Mouse (Mus musculus): Measurements from ENCODE around the gene Laptm5.

Gene Laptm5

GRCm38 (mm10) chr4:130920951-130921693, 8.2 kb downstream of the Laptm5 start:
- DNase-seq (ENCODE audit: low spot score) = no peak

DNA sequence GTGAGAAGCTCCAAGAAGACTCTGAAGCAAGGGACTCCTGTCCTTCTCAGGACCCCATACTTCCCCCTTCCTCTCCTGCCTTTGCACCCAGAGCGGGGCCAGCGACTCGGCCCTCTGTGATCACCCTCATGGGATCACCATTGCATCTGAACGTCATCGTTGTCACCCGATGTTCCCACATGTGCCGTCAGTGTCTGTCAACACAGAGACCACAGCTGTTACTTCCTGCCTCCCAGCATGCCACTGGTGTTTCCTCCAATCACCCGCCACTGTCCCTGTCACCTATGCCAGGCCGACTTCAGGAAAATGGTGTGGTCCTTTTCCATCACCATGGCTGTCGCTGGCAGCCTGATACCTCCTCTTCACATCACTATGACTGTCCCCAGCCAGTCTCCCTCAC, 9.1 kb downstream of the Laptm5 start:
- no peak for DNase-seq (ENCODE audit: low spot score)

DNA sequence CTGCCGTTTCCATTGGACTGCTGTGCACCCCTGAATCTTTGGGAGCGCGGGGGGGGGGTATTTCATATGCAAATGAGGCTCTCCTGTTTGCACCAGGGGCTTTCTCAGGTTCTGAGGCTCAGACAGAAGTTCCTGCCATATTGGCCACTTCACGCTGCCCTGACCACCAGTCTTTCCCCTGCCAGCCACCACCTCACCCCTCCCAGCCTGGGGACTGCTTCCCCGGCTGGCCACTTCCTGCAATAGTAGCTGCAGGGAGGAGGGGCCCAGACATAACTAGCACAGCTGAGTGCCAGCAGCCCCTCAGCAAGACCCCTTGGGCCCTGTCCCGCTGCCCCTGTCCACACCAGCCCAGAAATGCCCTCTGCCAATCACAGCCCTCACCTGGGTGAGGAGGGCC, 13.3 kb downstream of the Laptm5 start:
- no peak for DNase-seq (ENCODE audit: low spot score)

- DNase-seq (ENCODE audit: low spot score) = no peak
Measured at GRCm38 (mm10) chr4:130927821-130928220, 14.9 kb downstream of the Laptm5 start.

GRCm38 (mm10) chr4:130942644-130943043, 29.7 kb downstream of the Laptm5 start:
- DNase-seq (ENCODE audit: low spot score) = no peak

DNA sequence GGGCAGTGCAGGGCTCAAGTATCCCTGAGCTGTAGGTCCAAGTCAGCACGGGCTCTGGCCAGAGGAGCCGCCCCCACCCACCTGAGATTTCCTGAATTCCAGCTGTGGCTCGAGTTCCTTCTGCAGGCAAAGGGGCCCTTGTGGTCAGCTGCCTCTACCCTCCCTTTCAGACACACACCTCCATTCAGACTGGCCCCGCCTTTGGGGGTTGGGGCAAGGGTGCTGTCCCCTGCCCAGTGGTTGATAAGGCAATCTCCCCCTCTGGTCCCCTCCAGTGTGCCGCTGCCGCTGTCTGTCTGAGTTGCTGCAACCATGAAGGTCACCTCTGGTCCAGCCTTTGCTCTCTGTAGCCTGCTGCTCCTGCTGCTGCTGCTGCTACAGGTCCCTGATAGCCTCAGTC, 31.2 kb downstream of the Laptm5 start, which contains the start of gene Matn1:
Gene Matn1, plus strand, starts transcription at position 274 of the 400 bp plus-strand sequence.
- DNase-seq (ENCODE audit: low spot score) = no peak

DNA sequence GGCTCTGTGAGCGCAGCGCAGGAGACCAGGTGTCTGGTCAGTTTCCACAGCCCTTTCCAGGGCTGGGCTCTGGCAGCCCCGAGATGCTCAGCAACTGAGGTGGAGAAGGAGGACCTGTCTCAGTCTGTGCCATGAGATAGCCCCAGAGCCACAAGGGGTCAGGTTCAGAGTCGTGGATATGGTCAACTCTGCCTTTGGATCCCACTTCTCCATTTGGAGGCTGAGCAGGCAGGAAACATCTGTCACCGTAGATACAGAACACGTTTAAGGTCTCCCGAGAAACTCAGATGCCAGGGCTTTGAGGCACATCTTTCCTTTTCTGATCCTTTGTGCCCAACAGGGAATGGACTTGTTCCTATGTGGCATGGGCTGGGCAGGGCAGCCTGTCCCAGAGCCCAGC, 31.9 kb downstream of the Laptm5 start:
- DNase-seq (ENCODE audit: low spot score) = no peak

DNA sequence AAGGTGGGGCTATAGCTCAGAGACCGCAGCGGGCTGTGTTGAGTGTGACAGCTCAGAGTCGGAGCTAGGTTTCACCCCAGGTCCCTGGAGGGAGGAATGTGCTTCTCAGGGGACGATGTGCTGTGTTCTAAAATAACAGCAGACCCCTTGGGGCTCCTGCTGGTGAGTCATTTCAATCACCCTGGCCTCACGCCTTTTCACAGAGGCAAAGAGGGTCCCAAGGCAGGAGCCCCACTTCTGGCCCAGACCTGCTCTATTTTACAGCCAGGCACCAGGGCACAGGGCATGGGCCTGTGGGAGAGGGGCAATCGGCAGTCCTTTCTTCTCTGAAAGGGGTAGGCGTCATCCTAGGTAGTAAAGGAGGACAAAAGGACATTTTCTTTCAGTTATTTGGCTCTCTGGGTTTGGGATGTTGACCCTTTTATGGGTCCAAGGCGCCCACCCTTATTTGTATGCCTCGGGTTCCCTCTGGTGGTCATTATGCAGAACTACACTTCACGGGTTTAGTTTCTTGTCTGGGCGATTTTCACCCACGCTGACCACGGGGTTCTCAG, 34.2 kb downstream of the Laptm5 start:
- DNase-seq (ENCODE audit: low spot score) = peak; percentile 23

DNA sequence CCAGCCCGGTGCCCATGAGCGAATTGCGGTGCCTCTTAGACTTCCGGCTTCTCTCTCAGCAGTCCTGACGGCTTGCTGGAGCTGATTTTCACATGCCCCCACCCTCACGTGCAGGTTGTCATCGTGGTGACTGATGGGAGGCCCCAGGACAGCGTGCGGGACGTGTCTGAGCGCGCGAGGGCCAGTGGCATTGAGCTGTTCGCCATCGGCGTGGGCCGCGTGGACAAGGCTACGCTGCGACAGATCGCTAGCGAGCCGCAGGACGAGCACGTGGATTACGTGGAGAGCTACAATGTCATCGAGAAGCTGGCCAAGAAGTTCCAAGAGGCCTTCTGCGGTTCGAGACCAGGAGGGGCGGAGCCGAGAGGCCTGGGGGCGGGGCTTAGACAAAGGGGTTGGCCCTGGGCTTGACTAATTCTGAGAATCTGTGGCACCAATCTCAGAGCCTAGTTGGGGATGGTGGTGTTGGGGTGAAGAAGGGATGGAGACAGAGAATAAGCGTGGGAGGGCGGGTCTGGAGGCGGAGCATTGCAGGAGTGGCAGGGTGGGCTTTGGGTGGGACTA, 37.0 kb downstream of the Laptm5 start:
- DNase-seq (ENCODE audit: low spot score) = no peak

- DNase-seq (ENCODE audit: low spot score) = peak; percentile 23
Measured at GRCm38 (mm10) chr4:130952531-130952930, 39.6 kb downstream of the Laptm5 start.

- no peak for DNase-seq (ENCODE audit: low spot score)
Measured at GRCm38 (mm10) chr4:130957156-130957555, 44.2 kb downstream of the Laptm5 start.

DNA sequence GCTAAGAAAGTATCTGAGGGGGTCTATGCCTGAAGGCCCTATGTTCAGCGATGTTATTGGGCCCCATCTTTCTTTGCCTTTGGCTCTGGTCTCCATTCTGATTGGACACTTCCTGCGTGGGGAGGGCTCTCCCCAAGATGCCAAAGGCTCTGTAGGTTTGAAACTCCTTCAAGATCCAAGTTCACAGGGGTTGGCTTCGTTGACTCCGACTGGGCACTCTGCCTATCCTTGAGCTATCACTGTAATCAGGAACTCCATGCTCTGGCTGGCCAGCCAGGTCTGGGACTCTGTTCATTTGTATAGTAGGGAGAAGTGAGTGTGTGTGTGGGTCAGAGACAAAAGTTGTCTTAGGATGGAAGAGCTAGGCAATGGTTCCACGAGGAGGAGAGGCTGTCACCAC, 45.9 kb downstream of the Laptm5 start:
- DNase-seq (ENCODE audit: low spot score) = no peak

DNA sequence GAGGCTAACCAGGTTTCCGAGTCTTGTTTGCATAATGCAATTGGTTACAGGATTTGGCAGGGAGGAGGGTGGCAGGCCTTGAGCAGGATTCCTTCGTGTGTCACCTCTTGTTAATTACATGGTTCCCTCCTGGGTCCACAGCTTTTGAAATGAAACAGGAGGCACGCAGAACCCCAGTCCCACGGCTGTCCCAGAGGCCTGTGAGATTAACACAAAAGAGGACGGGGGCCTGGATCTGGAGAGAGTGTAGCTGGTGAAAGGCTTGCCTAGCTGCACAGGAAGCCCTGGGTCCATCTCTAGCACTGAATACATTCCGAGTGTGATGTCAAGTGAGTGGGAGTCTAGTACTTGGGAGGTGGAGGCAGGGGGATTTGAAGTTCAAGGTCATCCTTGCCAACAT, 46.8 kb downstream of the Laptm5 start:
- DNase-seq (ENCODE audit: low spot score) = no peak

- peak; percentile 86 for DNase-seq (ENCODE audit: low spot score)
Measured at GRCm38 (mm10) chr4:130960118-130960734, 47.3 kb downstream of the Laptm5 start.

GRCm38 (mm10) chr4:130971278-130971677, 58.4 kb downstream of the Laptm5 start:
- DNase-seq (ENCODE audit: low spot score) = no peak

- DNase-seq (ENCODE audit: low spot score) = no peak
Measured at GRCm38 (mm10) chr4:130972421-130972829, 59.5 kb downstream of the Laptm5 start.

DNA sequence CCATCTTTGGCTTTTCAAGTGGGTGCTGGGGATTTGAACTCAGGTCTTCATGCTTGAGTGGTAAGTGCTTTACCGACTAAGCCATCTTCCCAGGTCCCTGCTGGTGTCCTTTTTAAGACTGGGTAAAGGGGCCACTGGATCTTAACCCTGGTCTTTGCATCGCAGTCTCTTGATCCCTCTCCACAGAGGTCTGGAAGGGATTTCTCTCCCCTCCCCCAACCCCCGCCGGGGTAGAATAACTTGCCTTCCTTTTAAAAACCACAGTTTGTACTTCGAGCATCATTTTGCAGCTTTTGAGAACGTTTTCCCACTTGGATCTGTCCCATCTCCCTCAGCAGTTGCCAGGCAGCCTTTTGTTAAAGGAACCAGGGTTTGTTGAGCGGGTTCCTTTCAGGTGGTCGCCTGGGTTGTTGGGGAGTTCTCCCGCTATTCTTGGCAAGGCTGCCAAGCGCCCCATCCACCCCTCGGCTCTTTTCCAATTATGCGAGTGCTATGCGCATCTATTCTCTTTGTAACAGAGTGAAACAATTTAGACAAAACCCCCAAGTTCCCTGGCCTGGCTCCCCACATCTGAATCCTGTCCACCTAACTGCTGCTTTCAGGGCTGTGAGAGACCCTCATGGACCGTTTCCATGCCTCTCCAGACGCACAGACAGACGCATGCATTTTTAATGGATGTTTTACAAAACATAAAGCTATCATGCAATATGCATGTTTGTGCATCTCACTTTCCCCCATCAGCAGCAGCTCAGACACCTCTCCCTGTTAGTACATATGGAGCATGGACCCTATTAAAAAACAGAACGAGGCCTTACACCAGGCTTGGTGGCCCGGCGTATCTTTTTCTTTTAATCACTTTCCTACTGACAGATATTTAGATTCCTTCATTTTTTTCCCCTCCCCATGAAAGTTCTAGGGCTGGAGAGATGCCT, 60.7 kb downstream of the Laptm5 start:
- no peak for DNase-seq (ENCODE audit: low spot score)

DNA sequence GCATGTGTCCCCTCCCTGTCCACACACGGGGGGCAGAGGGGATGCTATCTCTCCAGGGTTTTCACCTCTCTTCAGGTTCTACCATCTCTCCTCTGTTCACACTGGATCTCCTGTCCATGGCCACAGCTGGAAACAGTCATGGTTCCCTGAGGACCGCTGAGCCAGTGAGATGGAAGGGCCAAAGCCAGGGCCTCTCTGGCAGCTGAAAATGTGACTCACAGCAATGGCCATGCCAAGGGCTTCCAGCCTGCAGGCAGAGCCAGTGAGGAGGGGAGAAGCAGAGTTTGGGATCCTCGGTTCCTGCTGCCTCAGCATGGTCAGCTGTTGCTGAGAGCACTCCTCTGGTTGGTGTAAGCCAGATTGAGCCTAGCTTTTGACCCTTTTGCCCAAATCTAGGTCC, 66.1 kb downstream of the Laptm5 start:
- no peak for DNase-seq (ENCODE audit: low spot score)

GRCm38 (mm10) chr4:130984416-130985182, 71.7 kb downstream of the Laptm5 start:
- DNase-seq (ENCODE audit: low spot score) = no peak

Data from ovary, postnatal 14 days (tissue).